Mouse (Mus musculus) forebrain, embryonic 16.5 days (tissue): ENCODE data around the gene Fryl. TPM values are rescaled to one million over a fixed set of nuclear protein-coding genes. Genes with fewer than 3 reads are reported as not detected.

ENCODE experiments used
- ATAC-seq: fragments of 200-750 bp; cut with Nextera tagmentation; 2 replicates; pipeline ENCODE4 v1.8.0; 2017; ENCODE audit warnings: mild to moderate bottlenecking, moderate library complexity
- H3K27ac ChIP-seq: fragments of 300-500 bp; sonication (generic); 2 replicates; pipeline ENCODE4 v1.5.1; 2014; ENCODE audit warnings: low read length, control low read depth
- H3K27me3 ChIP-seq: fragments of 300-500 bp; sonication (generic); replicated peaks from 2 replicates; pipeline ENCODE4 v1.6.1; 2014; ENCODE audit warnings: low read length; ENCODE audit not compliant: control insufficient read depth, insufficient read depth
- H3K36me3 ChIP-seq: fragments of 300-500 bp; sonication (generic); 2 replicates; pipeline ENCODE4 v1.6.1; 2014; ENCODE audit not compliant: control insufficient read depth, insufficient read depth
- H3K4me1 ChIP-seq: fragments of 300-500 bp; sonication (generic); replicated peaks from 2 replicates; pipeline ENCODE4 v1.6.1; 2014; ENCODE audit warnings: low read length; ENCODE audit not compliant: control insufficient read depth, insufficient read depth
- H3K4me2 ChIP-seq: fragments of 300-500 bp; sonication (generic); 2 replicates; pipeline ENCODE4 v1.6.1; 2014; ENCODE audit warnings: mild to moderate bottlenecking, low read length, control low read depth
- H3K4me3 ChIP-seq: fragments of 300-500 bp; sonication (generic); replicated peaks from 2 replicates; pipeline ENCODE4 v1.5.1; 2014; ENCODE audit warnings: mild to moderate bottlenecking, low read length, control low read depth
- H3K9ac ChIP-seq: fragments of 300-500 bp; sonication (generic); replicated peaks from 2 replicates; pipeline ENCODE4 v1.6.1; 2014; ENCODE audit warnings: low read depth, low read length, control low read depth
- H3K9me3 ChIP-seq: fragments of 300-500 bp; sonication (generic); 2 replicates; pipeline ENCODE4 v1.6.1; 2016; ENCODE audit warnings: low read length; ENCODE audit not compliant: control insufficient read depth
- WGBS: fragments of 180-500 bp; shearing (Covaris S2); extraction: QIAGEN DNeasy Blood & Tissue Kit; methylation state at CpG from one replicate; pipeline ENCODE4 v1.1.7; 2014; 5-methylcytosine and 5-hydroxymethylcytosine counted together
- polyA plus RNA-seq: library from polyadenylated mRNA; unstranded; fragments of >200 nt; fragmentation: Nextera tagmentation; extraction: Ambion mirVana; gene quantifications from 2 replicates; pipeline ENCODE4 v1.2.1, GENCODE M21; 2015

The Fryl gene
- polyA plus RNA-seq, 1 experiment from 2014 or later = 50.7 TPM

- 44% methylated on average over 10 of the region's 10 CpGs for WGBS
- Histone ChIP-seq H3K9me3 (no peaks in the 10 kb centered on the region), H3K4me2 (no peak overlapping the region), H3K36me3 (peaks cover 41% of the 10 kb centered on the region), H3K27me3 (no peaks in the 10 kb centered on the region), H3K27ac (no peak overlapping the region), H3K4me1 (no peaks in the 10 kb centered on the region), H3K9ac (no peak overlapping the region), H3K4me3 (no peak overlapping the region)
- no peak for ATAC-seq
Measured at GRCm38 (mm10) chr5:73102342-73102989, 154.0 kb downstream of the Fryl start.

- Histone ChIP-seq H3K4me3 (no peak overlapping the region), H3K9ac (no peak overlapping the region), H3K4me1 (no peaks in the 10 kb centered on the region), H3K9me3 (no peaks in the 10 kb centered on the region), H3K27me3 (no peaks in the 10 kb centered on the region), H3K36me3 (peaks cover 27% of the 10 kb centered on the region), H3K27ac (no peak overlapping the region), H3K4me2 (no peak overlapping the region)
- WGBS = 87% methylated on average over 8 of the region's 8 CpGs
- ATAC-seq = no peak
Measured at GRCm38 (mm10) chr5:73092236-73092635, 164.2 kb downstream of the Fryl start.

GRCm38 (mm10) chr5:73089158-73089557 lies 167.3 kb downstream of the Fryl start:
- no peak for ATAC-seq

GRCm38 (mm10) chr5:73081496-73081895 lies 174.9 kb downstream of the Fryl start:
- no peak overlapping the region for H3K4me3 ChIP-seq
- H3K36me3 ChIP-seq = peaks cover 30% of the 10 kb centered on the region
- H3K4me2 ChIP-seq = no peak overlapping the region
- no peak for ATAC-seq
- H3K4me1 ChIP-seq = no peaks in the 10 kb centered on the region
- no peak overlapping the region for H3K9ac ChIP-seq
- H3K27me3 ChIP-seq = no peaks in the 10 kb centered on the region
- WGBS = 95% methylated on average over 5 of the region's 5 CpGs
- H3K9me3 ChIP-seq = no peaks in the 10 kb centered on the region
- no peak overlapping the region for H3K27ac ChIP-seq

More at GRCm38 (mm10) chr5:73089158-73089557, 167.3 kb downstream of the Fryl start:
- Histone ChIP-seq H3K9me3 (no peaks in the 10 kb centered on the region), H3K9ac (no peak overlapping the region), H3K27me3 (no peaks in the 10 kb centered on the region), H3K27ac (no peak overlapping the region), H3K36me3 (peaks cover 18% of the 10 kb centered on the region), H3K4me3 (no peak overlapping the region), H3K4me2 (no peak overlapping the region), H3K4me1 (no peaks in the 10 kb centered on the region)
- WGBS = 94% methylated on average over 17 of the region's 17 CpGs

DNA sequence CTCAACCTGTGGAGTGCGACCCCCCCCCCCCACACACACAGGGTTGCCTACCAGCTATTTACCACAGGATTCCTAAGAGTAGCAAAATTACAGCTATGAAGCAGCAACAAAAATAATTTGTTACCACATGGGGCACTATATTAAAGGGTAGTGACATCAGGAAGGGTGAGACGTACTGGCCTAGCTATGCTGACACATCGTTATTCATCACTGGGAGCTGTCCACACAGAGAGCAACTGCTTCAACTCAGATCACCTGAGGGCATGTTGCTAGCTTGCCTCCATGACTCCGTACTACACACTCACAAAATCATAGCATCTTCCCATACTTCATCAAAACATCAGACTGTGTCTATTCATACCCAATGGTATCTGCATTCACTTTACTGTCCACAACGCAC lies 176.6 kb downstream of the Fryl start:
- Histone ChIP-seq H3K4me2 (no peak overlapping the region), H3K9me3 (no peaks in the 10 kb centered on the region), H3K4me1 (no peaks in the 10 kb centered on the region), H3K9ac (no peak overlapping the region), H3K36me3 (peaks cover 37% of the 10 kb centered on the region), H3K27me3 (no peaks in the 10 kb centered on the region), H3K27ac (no peak overlapping the region), H3K4me3 (no peak overlapping the region)
- ATAC-seq = no peak
- WGBS = 85% methylated on average over 5 of the region's 5 CpGs

GRCm38 (mm10) chr5:73071319-73071718 lies 185.1 kb downstream of the Fryl start:
- WGBS = 24% methylated on average over 15 of the region's 15 CpGs
- H3K4me2 ChIP-seq = no peak overlapping the region
- peaks cover 35% of the 10 kb centered on the region for H3K36me3 ChIP-seq
- H3K9ac ChIP-seq = no peak overlapping the region
- peak; percentile 84 for ATAC-seq
- H3K27me3 ChIP-seq = no peaks in the 10 kb centered on the region
- no peak overlapping the region for H3K4me3 ChIP-seq
- H3K27ac ChIP-seq = no peak overlapping the region
- H3K4me1 ChIP-seq = no peaks in the 10 kb centered on the region
- no peaks in the 10 kb centered on the region for H3K9me3 ChIP-seq

GRCm38 (mm10) chr5:73066946-73067345 lies 189.5 kb downstream of the Fryl start:
- H3K4me2 ChIP-seq = no peak overlapping the region
- H3K27me3 ChIP-seq = no peaks in the 10 kb centered on the region
- H3K4me3 ChIP-seq = no peak overlapping the region
- H3K9me3 ChIP-seq = no peaks in the 10 kb centered on the region
- H3K36me3 ChIP-seq = peaks cover 19% of the 10 kb centered on the region
- H3K27ac ChIP-seq = no peak overlapping the region
- H3K9ac ChIP-seq = no peak overlapping the region
- no peak for ATAC-seq
- 49% methylated on average over 6 of the region's 6 CpGs for WGBS
- peaks cover 5% of the 10 kb centered on the region for H3K4me1 ChIP-seq

- no peak for ATAC-seq
- Histone ChIP-seq H3K4me2 (no peak overlapping the region), H3K9me3 (no peaks in the 10 kb centered on the region), H3K27me3 (no peaks in the 10 kb centered on the region), H3K36me3 (peaks cover 15% of the 10 kb centered on the region), H3K27ac (no peak overlapping the region), H3K4me1 (peaks cover 10% of the 10 kb centered on the region), H3K9ac (no peak overlapping the region), H3K4me3 (no peak overlapping the region)
- 87% methylated on average over 13 of the region's 13 CpGs for WGBS
Measured at GRCm38 (mm10) chr5:73063768-73064669, 192.4 kb downstream of the Fryl start.

DNA sequence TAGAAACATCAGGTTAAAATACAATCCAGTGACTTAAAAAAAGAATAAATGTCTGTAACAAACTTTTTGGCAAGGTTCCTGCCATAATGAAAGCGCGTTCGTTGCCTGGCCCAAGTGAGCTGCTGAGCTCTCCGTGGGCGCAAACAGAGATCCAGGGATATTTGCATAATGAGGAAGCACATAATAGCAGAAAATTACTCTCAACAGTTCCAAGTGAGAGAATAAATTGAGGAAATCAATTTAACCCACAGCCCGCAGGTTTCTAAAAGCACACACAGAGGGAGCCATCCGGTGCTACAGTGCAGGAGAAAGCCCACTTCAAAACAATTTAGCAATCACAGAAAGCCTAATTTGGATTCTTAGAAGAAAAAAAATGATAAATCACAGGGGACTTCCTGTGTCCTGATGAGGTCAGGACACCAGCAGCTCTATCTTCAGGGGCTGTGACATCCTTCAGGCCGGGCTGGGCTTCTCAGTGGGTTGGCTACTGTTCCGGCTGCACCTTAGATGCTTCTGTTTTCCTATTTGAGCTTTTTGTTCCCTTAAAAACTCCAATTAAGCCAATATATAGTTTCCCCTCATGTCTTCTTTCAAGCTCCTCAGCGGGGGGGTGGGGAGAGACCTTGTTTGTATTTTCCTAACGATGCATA lies 194.8 kb downstream of the Fryl start:
- Histone ChIP-seq H3K9ac (no peak overlapping the region), H3K27ac (no peak overlapping the region), H3K4me2 (no peak overlapping the region), H3K9me3 (no peaks in the 10 kb centered on the region), H3K27me3 (no peaks in the 10 kb centered on the region), H3K36me3 (peaks cover 13% of the 10 kb centered on the region), H3K4me1 (peaks cover 10% of the 10 kb centered on the region), H3K4me3 (no peak overlapping the region)
- ATAC-seq = peak; percentile 83
- WGBS = 8% methylated on average over 11 of the region's 11 CpGs
